Mouse (Mus musculus): Measurements from ENCODE around the gene Alk.

GRCm38 (mm10) chr17:72253411-72253810 lies 351.0 kb downstream of the Alk start:
- TF ChIP-seq CTCF (IDR thresholded peaks at IDR 0.05; ENCODE audit: low read depth) (no peak), EP300 (IDR thresholded peaks at IDR 0.05; ENCODE audit: low read depth) (no peak)

All from liver, embryonic 14.5 days (tissue).